Mouse (Mus musculus) urinary bladder, postnatal 25 days (tissue): ENCODE measurements around the gene Gm20708.
"Not testable (repeated sequence)": the region's sequence is repeated elsewhere in the genome, so short reads cannot be mapped to it uniquely, and the experiment has no call there.

Experiments used
- DNase-seq: peaks from one replicate; pipeline ENCODE4 v3.0.0; 2022; ENCODE audit warnings: low spot score

Gene Gm20708

DNA sequence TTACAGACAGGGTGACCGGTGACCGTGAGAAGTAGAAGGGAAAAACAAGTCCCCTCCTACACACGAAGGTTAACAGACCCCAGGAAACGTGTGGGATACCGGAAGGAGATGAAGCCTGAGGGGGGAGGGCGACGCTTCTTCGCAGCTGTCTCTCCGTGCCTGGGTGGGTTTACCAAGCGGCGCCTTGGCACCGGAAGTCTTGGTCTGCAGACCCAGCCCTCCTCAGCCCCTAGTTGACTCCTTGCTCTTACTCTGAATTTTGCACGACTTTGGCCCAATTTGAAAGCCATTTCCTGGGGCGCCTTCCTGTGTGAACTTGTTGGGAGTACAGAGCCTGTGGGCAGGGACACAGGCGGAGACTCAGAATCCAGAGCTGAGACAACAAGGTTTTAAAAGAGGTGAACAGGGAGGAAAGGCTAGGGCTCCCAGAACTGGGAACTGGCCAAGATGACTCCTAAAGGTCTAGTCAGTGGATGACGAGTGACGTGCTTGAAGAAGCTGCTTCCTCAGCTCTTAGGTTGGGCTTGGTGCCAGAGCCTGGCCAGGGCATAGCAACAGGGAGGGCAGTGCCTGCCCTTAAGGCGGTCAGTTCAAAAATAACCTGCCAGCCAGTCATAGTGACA, 28.2 kb upstream of the Gm20708 start:
- peak; percentile 65 for DNase-seq

GRCm38 (mm10) chr11:117781993-117782704, 27.3 kb upstream of the Gm20708 start, which contains the start of the genes Tmc8 and Tmc6:
Gene Tmc8 (plus strand): TSS chr11:117782076.
Gene Tmc6 (minus strand): TSS chr11:117782198.
- no peak for DNase-seq

- no peak for DNase-seq
Measured at GRCm38 (mm10) chr11:117782705-117783034, 26.8 kb upstream of the Gm20708 start.

- peak; percentile 47 for DNase-seq
Measured at GRCm38 (mm10) chr11:117783089-117783488, 26.4 kb upstream of the Gm20708 start.

DNA sequence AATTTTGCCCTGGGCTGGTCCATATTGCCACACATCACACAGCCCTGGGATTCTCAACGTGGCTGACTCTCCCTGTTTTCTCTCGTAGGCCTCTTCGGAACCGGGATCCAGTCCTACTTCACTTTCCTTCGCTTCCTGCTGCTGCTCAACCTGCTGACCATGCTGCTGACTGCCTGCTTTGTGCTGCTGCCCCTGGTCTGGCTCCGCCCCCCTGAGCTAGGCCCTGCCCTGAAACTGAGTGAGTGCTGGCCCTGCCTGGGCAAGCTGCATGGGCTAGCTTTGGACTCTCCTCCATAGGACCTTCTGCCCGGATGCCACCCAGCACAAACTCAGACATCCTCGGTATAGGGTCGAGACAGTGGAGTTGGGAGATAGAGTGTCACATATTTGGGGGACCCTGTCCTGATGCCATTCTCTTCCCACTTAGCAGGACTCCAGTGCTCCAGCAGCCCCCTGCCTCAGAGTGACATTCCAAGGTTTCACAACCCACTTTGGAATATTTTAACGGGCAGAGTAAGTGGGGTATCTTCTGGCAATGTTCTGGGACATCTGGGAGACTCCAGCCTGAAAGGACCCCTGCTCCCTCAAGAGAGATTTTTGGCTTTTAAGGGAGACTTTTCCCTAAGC, 25.7 kb upstream of the Gm20708 start:
- DNase-seq, result no peak

DNA sequence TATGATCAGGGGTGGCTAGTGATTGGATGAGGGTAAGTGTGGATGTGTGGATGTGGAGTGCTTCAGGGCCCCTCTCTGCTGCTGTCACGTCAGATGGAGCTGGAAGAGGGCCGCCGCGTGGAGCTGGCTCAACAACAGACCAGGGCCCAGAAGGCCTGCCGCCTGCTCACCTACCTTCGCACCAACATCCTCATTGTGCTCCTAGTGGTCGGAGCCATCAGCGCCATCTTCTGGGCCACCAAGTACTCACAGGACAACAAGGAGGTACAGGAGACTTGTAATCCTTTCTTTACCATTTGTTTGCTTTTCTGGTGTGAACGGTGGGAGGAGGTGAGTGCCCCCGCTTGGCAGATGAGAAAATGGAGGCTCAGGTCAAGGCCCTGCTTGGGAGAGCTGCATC, 23.2 kb upstream of the Gm20708 start:
- peak; percentile 46 for DNase-seq

DNA sequence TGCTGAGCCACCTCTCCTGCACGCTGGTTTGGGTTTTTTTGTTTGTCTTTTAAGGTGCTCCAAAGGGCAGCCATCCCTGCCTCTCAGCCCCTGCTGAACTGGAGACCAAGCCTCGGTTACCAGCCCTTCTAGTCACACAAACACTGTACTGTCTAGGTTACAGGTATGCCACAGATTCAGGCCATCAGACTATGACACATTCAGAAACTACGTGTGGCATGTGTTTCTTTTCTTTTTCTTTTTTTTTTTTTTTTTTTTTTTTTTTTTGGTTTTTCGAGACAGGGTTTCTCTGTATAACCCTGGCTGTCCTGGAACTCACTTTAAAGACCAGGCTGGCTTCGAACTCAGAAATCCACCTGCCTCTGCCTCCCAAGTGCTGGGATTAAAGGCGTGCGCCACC, 21.0 kb upstream of the Gm20708 start:
- DNase-seq, result not testable (repeated sequence)

DNA sequence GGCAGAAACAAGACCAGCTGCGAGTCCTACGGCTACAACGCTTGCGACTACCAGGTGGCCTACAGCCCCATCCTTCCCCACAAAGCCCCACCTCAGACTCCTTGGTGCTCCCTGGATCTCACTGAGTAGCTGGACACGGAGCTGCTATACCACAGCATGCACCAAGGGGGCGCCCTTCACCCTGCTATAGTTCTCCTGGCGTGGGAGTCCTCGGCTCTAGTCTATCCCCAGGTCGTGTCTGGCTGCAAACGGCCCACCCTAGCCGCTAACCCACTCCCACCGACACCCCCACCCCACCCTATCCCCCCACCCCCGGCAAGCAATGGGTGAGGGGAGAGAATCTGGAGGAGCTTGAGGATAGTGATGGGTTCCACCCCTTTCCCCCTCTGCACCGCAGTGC, 19.2 kb upstream of the Gm20708 start:
- peak; percentile 74 for DNase-seq

DNA sequence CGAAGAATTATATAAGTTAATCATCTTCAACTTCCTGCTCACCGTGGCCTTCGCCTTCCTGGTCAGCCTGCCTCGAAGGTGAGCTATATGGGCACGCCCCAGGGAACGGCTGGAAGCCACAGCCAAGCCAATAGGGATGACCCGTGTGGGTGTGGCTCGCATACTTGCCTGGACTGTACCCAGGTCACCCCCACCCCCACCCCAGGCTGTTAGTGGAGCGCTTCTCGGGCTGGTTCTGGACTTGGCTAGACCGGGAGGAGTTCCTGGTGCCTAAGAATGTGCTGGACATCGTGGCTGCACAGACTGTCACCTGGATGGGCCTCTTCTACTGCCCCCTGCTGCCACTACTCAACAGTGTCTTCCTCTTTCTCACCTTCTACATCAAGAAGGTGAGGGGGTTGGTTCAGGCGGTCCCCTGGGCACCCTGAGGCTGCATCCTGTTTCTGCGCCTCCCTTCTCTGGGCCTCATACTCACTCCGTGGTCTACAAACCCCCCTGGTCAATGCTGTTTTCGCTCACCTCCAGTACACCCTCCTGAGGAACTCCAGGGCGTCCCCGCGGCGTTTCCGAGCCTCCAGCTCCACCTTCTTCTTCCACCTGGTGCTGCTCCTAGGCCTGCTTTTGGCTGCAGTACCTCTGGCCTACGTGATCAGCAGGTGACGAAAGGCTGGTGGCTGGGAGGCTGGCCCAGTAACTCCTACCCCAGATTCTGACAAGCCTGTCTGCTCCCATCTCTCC, 18.6 kb upstream of the Gm20708 start:
- DNase-seq, result peak; percentile 50

DNA sequence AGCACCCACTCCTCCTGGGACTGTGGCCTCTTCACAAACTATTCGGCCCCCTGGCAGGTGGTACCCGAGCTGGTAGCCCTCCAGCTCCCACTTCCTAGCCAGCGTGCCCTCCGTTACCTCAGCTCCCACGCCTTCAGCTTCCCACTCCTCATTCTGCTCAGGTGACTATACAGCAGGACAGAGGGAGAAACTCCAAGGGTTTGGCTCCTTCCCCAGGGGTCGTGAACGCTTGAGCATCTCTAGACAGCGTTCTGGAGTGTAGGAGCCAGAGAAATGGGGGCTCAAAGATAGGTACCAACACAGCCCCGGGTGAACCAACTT, 18.1 kb upstream of the Gm20708 start:
- DNase-seq, result no peak

GRCm38 (mm10) chr11:117792281-117792888, 17.1 kb upstream of the Gm20708 start:
- DNase-seq, result peak; percentile 54

DNA sequence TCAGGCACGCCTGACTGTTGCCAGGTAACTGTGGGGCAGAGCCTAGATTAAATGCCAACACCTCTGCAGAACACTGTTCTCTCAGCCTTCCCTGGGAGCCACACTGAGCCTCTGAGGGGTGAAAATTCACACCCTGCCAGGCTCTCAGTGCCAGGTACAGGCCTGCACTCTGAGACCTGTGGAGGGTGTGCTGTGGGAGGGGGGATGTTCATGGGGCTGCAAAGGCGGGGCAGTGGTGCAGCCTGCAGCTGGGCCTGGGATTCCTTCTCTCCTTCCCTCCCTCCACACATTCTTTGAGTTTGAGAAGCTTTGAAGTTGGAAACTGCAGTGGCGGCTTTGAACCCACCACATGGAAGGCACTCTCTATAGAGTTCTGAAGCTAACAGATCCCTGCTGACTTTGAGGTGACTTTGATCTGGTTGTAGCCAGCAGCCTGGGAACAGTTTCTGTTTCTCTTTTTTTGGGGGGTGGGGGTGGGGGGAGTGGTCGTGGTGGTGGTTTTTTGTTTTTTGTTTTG, 15.4 kb upstream of the Gm20708 start:
- no peak for DNase-seq

- no peak for DNase-seq
Measured at GRCm38 (mm10) chr11:117796954-117797353, 12.5 kb upstream of the Gm20708 start.

DNA sequence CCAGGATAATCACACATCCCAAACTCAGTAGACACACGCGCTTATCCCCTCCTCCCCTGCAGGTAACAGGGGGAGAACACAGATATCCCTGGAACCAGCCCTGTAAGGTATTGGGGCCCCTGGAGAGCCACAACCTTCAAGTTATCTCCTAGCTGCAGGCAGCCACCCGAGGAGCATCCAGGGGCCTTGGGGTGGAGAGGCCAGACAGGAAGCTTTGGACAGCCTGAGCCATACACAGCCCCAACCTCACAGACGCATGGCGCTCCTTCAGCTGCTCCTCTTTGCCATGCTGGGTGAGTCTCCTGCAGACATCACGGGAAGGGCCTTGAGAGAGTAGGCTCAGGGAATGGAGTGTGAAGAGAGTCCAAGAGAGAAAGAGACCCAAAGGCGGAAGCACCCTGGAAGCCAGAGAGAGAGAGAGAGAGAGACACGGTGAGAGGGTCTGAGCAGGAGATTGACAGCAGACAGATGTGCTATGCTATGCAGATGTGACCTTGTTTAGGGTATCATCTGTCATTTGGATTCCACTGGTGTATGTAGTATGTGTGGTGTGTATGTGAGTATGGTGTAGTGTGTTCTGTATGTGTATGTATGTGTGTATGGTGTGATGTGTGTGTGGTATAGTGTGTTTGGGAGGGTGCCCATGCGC, 11.8 kb upstream of the Gm20708 start, which contains the start of gene 6030468B19Rik:
6030468B19Rik (plus strand) TSS at position 150 of the 649 bp plus-strand sequence.
- DNase-seq, result no peak

DNA sequence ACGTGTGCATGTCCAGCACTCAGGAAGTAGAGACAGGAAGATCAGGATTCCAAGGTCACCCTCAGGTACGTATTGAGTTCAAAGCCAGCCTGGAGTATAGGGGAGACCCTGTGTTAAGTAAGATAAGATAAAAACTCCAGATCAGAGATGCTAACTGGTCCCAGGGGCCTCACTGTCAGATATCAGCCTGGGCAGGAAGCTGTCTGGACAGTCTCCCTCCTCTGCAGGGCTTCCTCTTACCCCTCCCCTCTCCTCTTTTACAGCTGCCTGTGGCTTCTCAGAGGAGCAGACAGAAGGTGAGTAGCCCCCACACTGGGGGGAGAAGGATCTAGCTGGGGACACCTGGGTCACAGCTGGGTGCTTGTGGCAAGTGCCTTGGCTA, 11.3 kb upstream of the Gm20708 start:
- DNase-seq, result no peak

GRCm38 (mm10) chr11:117799174-117799573, 10.3 kb upstream of the Gm20708 start:
- no peak for DNase-seq

- DNase-seq, result no peak
Measured at GRCm38 (mm10) chr11:117800038-117800437, 9.4 kb upstream of the Gm20708 start.

DNA sequence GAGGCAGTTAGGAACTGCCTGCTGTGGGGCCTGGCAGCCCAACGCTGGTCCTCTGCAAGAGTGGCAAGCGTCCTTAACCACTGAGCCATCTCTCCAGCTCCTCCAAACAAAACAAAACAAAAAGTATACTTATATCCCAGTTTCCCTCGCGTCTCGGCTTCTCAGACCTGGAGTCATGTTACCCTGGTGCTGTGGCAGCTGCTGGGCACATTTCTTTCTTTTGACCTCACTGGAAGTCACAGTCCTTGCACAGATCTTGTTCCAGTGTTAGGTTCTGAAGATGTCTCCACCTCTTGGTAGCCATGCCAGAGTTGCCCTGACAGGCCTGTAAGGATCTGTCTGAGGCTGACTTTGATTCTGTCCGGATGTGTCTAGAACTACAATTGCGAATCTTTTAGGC, 7.8 kb upstream of the Gm20708 start:
- no peak for DNase-seq

DNA sequence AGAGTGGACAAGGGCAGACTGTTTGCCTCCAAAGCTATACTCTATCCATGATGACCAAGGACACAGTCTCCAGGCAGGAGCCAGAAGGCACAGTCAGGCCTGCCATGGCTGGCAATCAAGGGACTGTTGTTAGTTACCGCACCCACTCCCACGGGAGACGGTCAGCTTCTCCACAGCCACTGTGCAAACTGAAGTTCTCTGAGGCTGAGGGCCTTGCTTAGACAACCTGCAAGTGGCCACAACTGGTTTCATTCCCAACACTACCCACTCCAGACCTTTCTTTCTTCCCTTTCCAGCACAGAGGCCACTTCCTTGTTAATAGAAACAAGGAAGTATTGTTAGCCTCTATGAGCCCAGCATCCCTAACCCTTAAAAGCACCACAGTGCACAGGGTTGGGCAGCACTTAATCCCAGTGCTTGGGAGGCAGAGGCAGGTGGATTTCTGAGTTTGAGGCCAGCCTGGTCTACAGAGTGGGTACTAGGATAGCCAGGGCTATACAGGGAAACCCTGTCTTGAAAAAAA, 6.2 kb upstream of the Gm20708 start:
- DNase-seq, result no peak

GRCm38 (mm10) chr11:117806781-117807180, 2.7 kb upstream of the Gm20708 start:
- no peak for DNase-seq

DNA sequence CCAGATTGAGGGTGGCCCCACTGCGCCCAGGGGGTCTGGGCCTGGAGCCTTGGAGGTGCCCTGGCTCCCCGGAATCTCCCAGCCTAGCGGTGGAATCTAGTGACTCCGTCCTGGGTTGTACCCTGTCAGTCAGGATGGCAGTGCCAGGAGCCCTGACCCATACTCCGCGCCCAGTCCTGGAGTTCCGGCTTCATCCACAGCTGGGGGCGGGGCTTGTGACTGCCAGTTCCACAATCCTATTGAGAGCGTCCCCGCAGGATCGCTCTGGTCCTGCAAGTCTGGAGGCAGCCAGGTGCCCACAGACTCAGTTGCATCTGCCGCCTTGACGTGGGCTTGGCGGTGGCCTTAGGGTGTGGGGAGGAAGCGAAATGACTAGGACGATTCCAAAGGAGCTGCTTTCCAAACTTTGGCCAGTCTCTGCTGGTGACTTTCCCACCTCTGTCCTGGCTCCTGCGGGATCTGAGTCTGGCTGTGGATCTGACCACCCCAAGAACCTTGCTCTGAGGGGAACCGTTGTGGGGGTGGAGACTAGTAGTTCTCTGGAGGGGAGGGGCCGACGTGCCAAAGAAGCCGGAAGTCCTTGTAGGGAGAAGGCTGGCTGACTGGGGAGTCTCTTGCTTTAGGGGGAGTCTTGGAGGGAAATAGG, 1.1 kb downstream of the Gm20708 start:
- DNase-seq, result peak; percentile 82
